Mouse (Mus musculus) CD4-positive helper T cell, adult 2 months (primary cell): ENCODE results near the gene Ccdc113.
A peak's percentile ranks its signal among the peaks of the same experiment; 100 is the strongest.

Experiments
- DNase-seq: peaks from one replicate; pipeline ENCODE4 v3.0.0-alpha.2; 2012; ENCODE audit warnings: low read depth, missing footprints, low spot score

The Ccdc113 gene

DNA sequence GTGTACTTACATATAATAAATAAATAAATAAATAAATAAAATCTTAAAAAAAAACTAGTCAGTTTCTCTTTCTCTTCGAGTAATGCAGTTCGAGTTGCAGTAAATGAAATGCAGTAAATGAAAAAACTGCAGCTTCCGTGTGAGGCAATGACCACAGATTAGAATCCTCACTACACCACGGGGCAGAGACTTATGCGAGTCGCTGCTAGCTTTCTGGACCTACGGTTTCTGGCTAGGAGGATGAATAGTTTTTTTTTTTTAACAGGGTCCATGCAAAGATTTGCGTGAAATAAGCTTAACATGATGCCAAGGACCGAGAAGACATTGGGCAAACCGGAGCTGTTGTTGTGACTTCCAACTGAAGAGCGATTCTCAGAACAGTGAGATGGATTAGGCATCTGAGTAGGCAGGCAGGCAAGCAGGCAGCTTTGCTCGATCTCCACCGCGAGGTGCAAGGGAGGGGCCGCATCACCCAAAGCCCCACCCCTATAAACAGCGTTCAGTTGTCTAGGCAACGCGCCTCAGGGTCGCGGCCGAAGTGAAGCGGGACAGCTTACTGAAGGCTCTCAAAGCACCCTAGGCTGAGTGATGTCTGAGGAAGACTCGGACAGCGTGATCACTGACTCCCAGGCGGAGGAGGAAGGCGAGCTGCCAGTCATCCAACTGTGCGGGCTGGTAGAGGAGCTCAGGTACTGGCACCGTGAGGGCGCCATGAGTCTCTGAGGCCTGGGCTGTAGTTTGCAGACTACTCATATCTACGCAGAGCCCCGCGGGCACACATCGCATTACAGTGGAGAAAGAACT is at the start of gene Ccdc113:
Gene Ccdc113, plus strand, starts transcription at position 502 of the 804 bp plus-strand sequence.
- peak; percentile 23 for DNase-seq

DNA sequence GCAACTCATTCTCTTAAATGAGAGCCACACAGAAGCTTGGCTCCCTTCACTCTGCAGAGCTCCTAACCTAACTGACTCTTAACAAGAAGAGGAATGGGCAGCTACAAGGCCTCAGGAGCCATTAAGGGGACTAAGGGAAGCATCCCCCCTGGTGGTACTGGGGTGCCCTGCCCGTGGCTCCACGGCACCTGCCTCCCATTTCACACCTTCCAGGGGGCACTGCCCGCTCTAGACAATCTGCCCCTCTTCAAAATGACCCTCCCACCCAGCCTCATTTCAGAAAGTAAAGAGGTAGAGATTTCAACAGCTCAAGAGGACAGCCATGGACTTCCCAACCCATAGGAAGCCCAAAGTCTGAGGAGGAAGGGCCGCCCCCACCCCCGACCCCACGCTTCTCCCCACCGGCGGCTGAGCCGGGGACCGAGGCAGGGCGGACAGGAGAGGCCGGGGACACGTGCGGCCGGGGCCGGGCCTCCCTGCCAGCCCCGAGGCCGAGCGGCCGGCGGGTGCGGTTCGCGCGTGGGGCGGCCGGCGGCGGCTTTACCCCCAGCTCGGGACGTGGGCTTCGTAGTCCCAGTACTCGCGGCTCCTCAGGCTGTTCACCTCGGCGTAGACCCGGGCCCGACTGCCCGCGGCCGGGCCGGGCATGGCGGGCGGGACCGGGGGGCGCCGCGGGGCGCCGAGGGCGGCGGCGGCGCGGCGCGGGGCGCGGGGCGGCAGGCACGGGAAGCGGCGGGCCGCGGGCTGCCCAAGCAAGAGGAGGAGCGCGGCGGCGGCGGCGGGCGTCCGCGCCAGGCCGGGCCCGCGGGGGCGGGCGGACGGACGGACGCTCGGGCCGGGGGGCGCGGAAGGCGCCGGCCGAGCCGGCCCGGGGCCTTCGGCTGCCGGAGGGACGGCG is 45.8 kb upstream of the Ccdc113 start:
- peak; percentile 23 for DNase-seq

DNA sequence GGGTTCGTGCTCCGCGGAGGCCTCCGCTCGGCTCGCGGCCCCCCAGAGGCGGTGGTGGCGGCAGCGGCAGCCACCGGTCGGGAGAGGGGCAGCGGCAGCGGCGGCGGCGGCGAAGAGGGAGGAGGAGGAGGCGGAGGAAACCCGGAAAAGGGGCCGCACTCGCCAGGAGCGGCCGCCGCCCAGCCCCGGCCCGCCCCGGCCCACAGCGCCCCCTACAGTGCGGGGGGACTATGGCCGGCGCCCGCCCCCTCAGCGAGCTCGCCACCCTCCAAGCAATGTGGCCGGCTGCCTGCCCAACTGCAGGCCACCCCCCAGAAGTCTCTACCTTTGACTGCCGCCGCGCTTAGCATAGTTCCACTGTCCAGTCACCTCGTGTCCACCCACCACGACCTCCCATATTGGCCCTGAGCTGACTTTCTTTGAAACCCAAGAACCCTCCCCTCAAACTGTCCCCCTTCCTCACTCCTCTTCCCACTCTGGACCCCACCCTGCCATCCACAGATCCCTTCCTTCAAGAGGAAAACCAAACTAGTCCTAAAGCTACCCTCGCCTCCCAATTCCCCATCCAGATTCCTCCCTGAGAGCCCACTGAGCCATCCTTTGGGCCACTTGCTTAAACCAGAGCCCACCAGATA is 45.1 kb upstream of the Ccdc113 start:
- peak; percentile 89 for DNase-seq

DNA sequence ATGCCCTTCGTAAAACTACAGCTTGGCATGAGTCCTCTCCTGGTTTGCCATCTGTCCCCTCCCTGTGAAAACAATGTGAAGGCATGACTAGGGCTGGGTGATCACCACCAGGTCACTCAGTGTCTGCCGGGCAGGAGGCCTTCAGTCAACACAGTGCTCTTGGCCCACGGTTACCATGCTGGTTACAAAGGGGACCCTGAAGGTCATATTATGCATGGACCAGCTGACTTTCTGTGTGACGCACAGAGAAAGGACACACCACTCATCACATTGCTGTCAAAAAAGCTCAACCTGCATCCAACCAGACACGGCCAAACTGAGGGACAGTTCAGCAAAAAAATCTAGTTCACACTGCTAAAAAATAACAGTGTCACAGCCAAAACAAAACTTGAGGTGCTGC is 43.9 kb upstream of the Ccdc113 start, which contains the start of gene Csnk2a2:
Gene Csnk2a2, minus strand, starts transcription at position 34 of the 400 bp plus-strand sequence.
- no peak for DNase-seq

DNA sequence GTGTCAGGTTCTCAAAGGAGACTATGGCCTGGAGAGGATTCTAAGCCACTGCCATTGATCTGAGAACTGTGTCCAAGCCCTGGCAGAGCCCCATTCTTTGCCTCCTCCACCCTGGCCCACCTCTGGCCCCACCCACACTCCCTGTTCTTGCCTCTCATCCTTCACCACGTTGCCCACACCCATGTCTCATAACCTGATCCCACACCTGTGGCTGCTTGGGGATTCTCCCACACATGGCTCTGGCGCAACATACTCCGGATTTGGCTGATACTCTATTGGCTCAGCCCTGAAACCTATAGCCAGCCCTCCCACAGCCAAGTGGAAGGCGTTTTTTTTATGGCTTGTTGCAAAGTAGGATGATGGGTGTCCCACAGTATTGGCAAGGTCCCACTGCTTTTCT is 41.8 kb upstream of the Ccdc113 start:
- no peak for DNase-seq

DNA sequence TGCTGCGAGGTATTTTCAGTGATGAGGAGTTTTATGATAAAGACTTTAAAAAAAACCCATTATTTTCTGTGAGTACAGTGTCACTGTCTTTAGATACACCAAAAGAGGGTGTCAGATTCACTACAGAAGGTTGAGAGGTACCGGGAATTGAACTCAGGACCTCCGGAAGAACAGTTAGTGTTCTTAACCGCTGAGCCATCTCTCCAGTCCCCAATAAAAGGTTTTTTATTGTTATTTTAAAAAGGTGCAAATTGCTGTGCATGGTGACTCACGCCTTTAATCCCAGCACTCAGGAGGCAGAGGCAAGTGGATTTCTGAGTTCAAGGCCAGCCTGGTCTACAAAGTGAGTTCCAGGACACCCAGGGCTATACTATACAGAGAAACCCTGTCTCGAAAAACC is 38.4 kb upstream of the Ccdc113 start:
- DNase-seq = no peak

DNA sequence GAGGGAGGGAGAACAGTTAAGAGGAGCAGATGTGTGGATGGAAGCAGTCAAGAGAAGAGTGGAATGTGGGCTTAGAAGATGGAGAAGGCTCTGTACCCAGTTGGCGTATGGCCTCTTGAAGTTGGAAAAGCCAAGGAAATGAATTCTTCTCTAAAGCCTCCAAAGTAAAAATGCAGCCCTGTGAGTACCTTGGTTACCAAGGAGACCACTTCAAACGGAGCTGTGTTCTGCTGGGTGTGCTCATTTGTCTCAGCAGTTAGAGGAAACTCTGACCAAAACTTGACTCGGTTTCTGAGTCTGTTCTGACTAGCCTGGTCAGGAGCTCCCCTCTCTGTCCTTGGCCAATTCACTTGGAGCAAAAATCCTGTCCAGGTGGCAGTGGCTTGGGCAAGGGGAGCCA is 37.5 kb upstream of the Ccdc113 start:
- DNase-seq = no peak

DNA sequence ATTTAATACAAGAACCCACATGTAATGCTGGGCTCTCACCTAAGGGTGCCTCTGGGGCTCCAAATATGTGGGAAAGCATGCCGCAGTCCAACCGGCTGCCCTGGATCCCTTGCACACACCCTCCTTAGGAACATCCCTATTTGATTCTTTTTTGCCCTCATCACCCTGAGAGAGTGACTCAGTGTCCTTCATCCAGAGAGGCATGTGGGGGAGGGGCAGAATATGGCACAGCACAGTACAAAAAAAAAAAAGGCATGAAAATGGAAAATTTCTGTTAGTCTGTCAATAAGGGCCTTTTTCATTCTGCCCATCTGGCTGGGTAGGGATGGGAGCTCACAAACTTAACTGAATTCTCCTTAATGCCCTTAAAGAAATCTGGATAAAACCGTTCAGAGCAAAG is 36.1 kb upstream of the Ccdc113 start:
- no peak for DNase-seq

DNA sequence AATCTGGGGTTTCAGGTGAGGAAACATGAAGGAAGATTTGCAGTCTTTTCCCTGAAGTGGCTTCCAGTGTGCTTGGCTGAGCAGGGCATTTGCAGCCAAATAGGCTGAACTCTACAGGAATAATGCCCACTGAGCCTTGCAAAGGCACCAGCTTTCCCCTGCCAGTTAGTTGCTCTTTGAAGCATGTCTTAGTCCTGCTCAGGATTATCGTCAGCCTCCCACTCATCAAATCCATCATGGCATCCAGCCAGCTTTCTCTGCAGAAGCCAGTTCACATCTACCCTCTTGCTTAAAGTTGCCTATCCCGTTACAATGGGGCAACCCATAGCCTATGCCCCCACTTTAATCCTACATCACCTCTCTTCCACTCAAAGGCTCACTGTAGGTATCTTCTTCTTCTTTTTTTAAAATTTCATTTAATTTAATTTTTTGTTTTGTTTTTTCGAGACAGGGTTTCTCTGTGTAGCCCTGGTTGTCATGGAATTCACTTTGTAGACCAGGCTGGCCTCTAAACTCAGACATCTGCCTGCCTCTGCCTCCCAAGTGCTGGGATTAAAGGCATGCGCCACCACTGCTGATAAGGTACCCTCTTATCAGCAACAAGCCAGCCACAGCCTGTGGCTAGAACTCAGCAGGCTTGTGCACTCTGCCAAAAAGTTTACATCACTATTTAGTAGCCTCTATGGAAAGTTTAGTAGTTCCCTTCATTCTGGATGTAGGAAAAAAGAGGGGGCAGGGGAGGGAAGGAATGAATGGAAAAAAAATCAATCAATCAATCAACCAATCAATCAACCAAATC is 34.4 kb upstream of the Ccdc113 start:
- DNase-seq = no peak

DNA sequence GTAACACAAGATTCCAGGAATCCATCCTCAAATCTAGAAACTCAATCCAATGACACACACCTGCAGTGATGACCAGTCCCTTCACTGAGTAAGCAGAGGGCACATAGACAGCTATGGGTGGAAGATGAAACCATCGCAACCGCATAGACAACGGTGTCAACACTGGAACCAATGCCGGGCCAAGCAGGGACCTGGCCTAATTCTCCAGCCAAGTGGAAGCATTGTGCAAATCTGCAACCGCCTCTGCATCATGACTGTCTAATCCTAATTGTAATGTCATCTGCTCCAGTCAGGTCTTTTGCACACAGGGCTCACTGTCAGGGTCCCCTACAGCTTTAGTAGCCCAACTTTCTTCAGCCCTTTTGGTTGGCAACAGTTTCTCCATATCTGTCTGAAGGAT is 33.4 kb upstream of the Ccdc113 start:
- no peak for DNase-seq

DNA sequence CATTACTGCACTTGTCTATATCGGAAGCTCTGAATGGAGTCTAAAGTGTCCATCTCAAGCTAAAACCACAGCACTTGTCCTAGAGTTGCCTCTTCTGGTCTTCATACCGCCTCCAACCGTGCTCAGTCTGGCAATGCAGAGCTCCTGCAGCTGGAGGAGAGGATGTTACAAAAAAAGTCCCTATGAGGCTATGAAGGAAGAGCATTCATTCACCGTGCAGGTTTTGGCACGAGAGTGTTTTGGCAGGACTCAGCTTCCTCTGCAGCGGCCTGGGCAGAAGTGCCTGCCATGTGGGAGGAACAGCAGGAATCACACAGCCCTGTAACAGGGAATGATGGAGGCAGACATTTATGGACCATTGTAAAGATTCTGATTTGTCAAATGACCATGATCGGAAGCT is 31.5 kb upstream of the Ccdc113 start:
- DNase-seq = no peak

DNA sequence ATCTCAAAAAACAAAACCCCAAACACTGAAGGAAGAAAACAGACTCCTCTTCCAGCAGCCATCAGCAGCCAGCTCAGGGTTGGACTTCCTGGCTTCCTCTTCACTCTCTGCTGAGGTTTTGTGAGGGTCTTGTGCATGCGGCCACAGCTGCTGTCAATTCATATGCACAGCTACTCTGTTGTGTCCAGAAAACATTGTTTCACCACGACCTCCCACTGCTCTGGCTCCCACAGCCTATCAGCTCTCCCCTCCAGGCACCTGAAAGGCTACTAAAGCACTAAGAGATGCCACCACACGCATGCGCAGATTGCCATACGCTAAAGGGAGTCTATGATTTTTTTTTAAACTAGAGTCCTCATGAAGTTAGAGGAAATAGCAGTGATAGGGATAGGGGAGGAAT is 29.1 kb upstream of the Ccdc113 start:
- no peak for DNase-seq

DNA sequence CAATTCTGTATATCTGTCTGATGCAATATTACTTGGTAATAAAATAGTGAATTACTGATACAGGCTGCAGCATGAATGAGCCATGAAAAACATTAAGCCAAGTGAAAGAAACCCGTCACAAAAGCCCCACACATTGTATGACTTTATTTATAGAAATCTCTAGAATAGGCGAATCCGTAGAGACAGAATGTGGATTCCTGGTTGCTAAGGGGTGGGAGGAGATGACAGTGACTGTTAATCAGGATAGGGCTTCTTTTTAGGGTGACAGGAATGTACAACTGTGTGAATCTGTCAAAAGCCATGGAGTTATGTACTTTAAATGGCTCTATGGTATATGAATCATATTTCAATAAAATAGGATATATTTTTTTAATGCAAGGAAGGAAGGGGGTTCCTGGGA is 28.3 kb upstream of the Ccdc113 start:
- no peak for DNase-seq

DNA sequence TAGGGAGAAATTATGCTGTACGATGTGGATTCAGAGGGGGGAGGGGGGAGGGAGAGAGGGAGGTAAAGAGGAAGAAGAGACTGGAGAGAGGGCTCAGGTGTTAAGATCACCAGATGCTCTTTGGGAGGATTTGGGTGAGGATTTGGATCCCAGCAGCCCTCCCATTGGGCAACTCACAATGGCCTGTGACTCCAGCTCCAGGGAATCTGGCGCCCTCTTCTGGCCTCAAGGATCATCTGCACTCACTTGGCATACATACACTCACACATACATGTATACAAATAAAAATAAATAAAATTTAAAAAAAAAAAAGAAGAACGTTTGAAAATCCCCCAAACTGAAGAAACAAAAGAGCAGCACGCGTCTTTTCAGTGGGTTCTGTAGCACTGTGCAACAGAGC is 27.6 kb upstream of the Ccdc113 start:
- DNase-seq = no peak

DNA sequence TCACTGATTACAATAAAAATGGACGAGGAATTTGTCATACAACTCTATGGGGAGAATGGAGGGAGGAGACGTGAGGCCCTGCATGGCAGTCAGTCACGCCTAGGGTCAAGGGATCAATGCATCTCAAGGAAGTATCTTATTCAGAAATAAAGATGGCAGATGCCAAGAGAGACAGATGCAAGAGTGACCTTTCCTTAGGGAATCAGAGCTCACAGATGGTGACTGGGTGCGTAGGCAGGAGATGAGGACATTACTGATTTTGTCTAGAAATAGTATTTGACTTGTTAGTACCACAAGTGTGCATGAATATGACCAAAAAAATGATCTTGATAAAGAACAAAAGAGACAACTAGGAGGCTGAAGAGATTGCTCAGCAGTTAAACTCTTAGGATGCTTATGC is 21.6 kb upstream of the Ccdc113 start:
- DNase-seq = no peak

DNA sequence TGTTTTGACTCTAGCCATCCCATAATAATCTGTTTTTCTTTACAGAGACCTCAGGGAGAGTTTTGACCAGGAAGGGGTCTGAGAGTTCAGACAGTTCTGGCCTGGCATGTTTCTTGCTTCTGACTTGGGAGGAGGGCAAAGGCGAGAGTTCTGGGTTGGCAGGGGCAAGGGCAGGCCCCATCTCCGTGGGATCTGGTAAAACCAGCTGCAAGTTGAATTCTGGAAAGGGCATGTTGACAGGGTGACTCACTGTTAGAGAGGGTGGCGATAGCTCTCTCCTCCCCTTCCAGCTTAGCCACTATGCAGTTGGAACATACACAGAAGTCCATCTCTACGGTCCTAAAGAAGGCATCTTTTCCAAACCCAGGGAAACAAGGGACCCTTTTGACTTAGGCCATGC is 20.7 kb upstream of the Ccdc113 start:
- DNase-seq = no peak

DNA sequence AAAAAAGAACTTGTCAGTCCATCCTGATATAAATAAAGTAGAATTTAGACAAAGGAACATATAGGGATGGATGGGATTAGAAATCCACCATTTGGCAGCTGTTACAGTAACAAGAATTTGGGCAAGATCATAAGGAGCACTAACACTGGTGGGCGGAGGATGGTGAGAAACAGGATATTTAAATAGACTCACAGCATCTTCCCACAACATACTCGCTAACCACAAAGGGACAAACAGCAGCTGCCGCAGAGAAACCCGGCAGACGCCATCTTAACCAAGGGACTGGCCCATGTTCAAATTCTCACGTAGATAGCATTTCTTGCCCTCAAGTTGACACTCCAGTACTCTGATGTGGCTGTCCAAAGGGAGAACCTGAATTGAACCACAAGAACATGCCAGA is 17.0 kb upstream of the Ccdc113 start:
- no peak for DNase-seq

DNA sequence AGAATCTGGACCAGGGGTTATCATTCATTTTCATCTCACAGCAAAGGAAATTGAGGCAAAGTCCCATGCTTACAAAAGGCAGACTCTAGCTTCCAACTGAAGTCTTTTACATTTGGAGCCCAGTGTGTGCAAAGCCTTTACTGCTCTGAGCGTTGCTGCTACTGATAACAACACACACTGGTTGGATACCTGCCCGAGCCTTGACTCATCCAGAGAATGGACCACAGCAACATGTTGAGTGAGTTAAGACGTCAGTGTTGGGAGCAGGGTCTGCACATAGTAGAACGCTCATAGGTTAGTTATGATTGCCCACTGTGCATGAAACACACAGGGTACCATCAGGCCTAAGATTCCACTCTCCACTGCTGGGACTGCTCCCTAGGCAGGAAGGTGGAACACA is 9.9 kb upstream of the Ccdc113 start:
- no peak for DNase-seq

DNA sequence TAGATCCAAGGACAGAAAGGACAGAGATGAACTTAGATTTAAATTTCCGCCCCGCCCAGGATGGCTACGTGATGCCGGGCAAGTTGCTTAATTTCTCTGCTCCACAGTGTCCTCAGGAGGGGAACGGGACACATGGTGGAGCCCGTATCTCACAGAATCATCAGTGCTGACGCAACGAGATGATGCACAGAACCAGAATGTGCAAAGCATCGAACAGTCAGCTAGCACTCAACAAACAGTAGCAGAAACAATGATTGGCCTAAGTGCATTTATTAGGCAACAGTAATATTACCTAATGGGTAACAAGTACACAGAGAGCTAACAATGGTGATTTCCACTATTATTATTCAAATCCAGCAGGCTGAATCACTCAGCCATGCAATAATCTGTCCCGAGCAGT is 5.7 kb upstream of the Ccdc113 start:
- no peak for DNase-seq

DNA sequence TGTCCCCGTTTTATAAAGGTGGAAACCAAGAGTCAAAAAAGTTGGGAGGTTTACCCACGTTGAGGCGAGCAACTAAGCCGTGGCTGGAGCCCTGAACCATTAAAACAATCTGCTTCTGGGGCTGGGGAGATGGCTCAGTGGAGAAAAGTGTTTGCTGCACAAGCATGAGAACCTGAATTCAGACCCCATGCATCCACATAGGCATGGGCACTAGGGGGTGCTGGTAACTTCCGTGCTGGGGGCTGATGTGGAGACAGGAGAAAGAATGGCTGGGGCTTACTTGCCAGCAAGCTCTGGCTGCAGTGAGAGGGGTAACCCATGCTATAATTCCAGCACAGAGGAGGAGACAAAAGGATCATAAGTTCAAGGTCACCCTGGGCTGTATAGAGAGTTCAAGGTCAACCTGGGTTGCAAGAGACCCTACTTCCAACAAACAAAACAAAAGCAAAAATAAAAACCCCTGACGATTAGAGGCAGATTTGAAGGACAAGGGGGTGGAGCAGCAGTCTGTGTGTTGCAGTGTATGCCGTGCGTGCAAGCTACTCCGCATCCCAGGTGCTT is 5.1 kb upstream of the Ccdc113 start:
- no peak for DNase-seq

DNA sequence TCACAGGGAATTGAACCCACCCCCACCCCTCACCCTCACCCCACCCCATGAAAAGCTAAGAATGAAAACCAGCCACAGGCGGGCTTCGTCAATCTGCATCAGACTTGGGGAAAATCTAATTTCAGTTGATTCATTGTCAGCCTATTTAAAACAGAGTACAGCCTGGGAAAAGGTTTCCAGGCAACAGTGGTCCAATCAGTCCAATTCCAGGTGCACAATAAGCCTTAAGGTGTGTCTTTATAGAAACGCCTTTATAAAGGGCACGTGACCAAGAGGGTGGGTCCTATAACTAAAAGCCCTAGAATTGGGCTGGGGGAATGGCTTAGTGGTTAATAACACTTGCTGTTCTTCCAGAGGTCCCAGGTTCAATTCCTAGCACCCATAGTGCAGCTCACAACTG is 1.7 kb upstream of the Ccdc113 start:
- DNase-seq = no peak
